ENCODE assay signal across 21 mouse cellular contexts in genomic region chr19:41014003-41014402, GRCm38 (mm10). TPM values are rescaled to one million over a fixed set of nuclear protein-coding genes. Genes with fewer than 3 reads are reported as not detected.
A peak's percentile ranks its signal among the peaks of the same experiment; 100 is the strongest.
DNase-seq lines count a peak whose midpoint lies in the region; ATAC-seq and TF ChIP-seq lines count a peak whose summit lies in the region.
"Had no signal": no experiment of that assay in that cellular context is flagged by ENCODE, and none has a peak within 500 bp of the region (broad histone marks: within the 10 kb centered on the region; RNA-seq: fewer than 3 reads in every experiment).

No protein-coding gene starts in this region.

- H3K9me3 ChIP-seq in intestine, embryonic 14.5 days (ENCODE audit: control insufficient read depth, low read length), result no peaks in the 10 kb centered on the region
- no peaks in the 10 kb centered on the region for H3K9me3 ChIP-seq in intestine, embryonic 16.5 days (ENCODE audit: control insufficient read depth, low read length)
- no peaks in the 10 kb centered on the region for H3K9me3 ChIP-seq in ES-Bruce4 (replicated peaks; ENCODE audit: control insufficient read depth, insufficient read depth, low read length, poor library complexity, severe bottlenecking)
- H3K9me3 ChIP-seq: G1E; limb, embryonic 12.5 days; liver, embryonic 13.5 days; lung, embryonic 15.5 days had no signal

- no peak for TF ChIP-seq POLR2A in ES-Bruce4 (IDR thresholded peaks at IDR 0.05; ENCODE audit: insufficient read depth, low read length)

- 21% methylated on average over 9 of the region's 9 CpGs for WGBS in intestine, embryonic 14.5 days
- WGBS in intestine, embryonic 16.5 days, result 20% methylated on average over 9 of the region's 9 CpGs

- no peak for ATAC-seq in intestine, embryonic 14.5 days (replicated peaks; ENCODE audit: low FRiP score, low TSS enrichment, low read depth)
- no peak for ATAC-seq in intestine, embryonic 16.5 days
- ATAC-seq: activated CD4-positive, CD25-positive, alpha-beta regulatory T cell, adult 4 months had no signal

- H3K4me3 ChIP-seq in intestine, embryonic 14.5 days (ENCODE audit: low read depth, low read length), result no peak overlapping the region
- H3K4me3 ChIP-seq in intestine, embryonic 16.5 days (ENCODE audit: low read length), result no peak overlapping the region
- no peak overlapping the region for H3K4me3 ChIP-seq in ES-Bruce4 (ENCODE audit: low read depth, low read length)
- H3K4me3 ChIP-seq: limb, embryonic 12.5 days; liver, embryonic 13.5 days; lung, embryonic 15.5 days had no signal

- 0 out of 2 replicates have a peak, but pooled peaks cover 11% of the 10 kb centered on the region for H3K4me1 ChIP-seq in intestine, embryonic 14.5 days (replicated peaks; ENCODE audit: control insufficient read depth, insufficient read depth, low read length)
- peaks cover 14% of the 10 kb centered on the region; the same call in 1 of the 2 replicates for H3K4me1 ChIP-seq in intestine, embryonic 16.5 days (ENCODE audit: control insufficient read depth, insufficient read depth, low read length)
- H3K4me1 ChIP-seq in ES-Bruce4 (ENCODE audit: control insufficient read depth, insufficient read depth, low read length), result peaks cover 9% of the 10 kb centered on the region

- H3K27me3 ChIP-seq in intestine, embryonic 14.5 days (replicated peaks; ENCODE audit: control insufficient read depth, insufficient read depth, low read length), result no peaks in the 10 kb centered on the region
- H3K27me3 ChIP-seq in intestine, embryonic 16.5 days (replicated peaks; ENCODE audit: control insufficient read depth, insufficient read depth, low read length), result no peaks in the 10 kb centered on the region
- H3K27me3 ChIP-seq in ES-Bruce4 (ENCODE audit: control insufficient read depth, insufficient read depth, low read length, poor library complexity, severe bottlenecking), result no peaks in the 10 kb centered on the region

- H3K9ac ChIP-seq in intestine, embryonic 14.5 days (ENCODE audit: low read length), result no peak overlapping the region
- no peak overlapping the region for H3K9ac ChIP-seq in intestine, embryonic 16.5 days (ENCODE audit: low read depth, low read length)
- H3K9ac ChIP-seq in ES-Bruce4 (ENCODE audit: low read depth, poor library complexity, severe bottlenecking), result no peak overlapping the region
- H3K9ac ChIP-seq: limb, embryonic 12.5 days; liver, embryonic 13.5 days; lung, embryonic 15.5 days had no signal

- H3K27ac ChIP-seq in intestine, embryonic 14.5 days (ENCODE audit: low read depth), result no peak overlapping the region
- no peak overlapping the region for H3K27ac ChIP-seq in intestine, embryonic 16.5 days (ENCODE audit: low read length)
- peak overlapping the region; percentile 51 for H3K27ac ChIP-seq in ES-Bruce4 (ENCODE audit: insufficient read depth, low read length)
- H3K27ac ChIP-seq: limb, embryonic 12.5 days; liver, embryonic 13.5 days had no signal

- DNase-seq in intestine, embryonic 14.5 days (ENCODE audit: low spot score), result no peak
- peak; percentile 51 to 55 for DNase-seq in right cerebral cortex, postnatal 10 days (ENCODE audit: low spot score in 2 of 2)
- DNase-seq in right cerebral cortex, postnatal 25 days, result no peak
- peak; percentile 10 for DNase-seq in naive thymus-derived CD4-positive, alpha-beta T cell, adult 2 months (ENCODE audit: low read depth)
- no peak for DNase-seq in ovary, postnatal 36 days (ENCODE audit: low spot score)
- DNase-seq: adrenal gland, postnatal 14 days; cerebellum, adult 18-20 months; cerebellum, postnatal 36 days; heart, postnatal 36 days; kidney, adult 9 months; kidney, postnatal 25 days; liver, embryonic 13.5 days; lung, postnatal 4 days had no signal

- H3K4me2 ChIP-seq in intestine, embryonic 14.5 days (ENCODE audit: low read length), result peak overlapping the region; percentile 11; the same call in 1 of the 2 replicates
- H3K4me2 ChIP-seq in intestine, embryonic 16.5 days (ENCODE audit: low read depth, low read length), result no peak overlapping the region
- H3K4me2 ChIP-seq: heart, embryonic 11.5 days; limb, embryonic 12.5 days; liver, embryonic 13.5 days; lung, embryonic 15.5 days had no signal

- TF ChIP-seq CTCF in ES-Bruce4 (IDR thresholded peaks at IDR 0.05; ENCODE audit: low read depth, low read length), result no peak

- TF ChIP-seq EP300 in ES-Bruce4 (IDR thresholded peaks at IDR 0.05; ENCODE audit: insufficient read depth, low read depth, low read length), result no peak

- H3K36me3 ChIP-seq in intestine, embryonic 14.5 days (ENCODE audit: control insufficient read depth, insufficient read depth, low read length), result no peaks in the 10 kb centered on the region
- no peaks in the 10 kb centered on the region for H3K36me3 ChIP-seq in intestine, embryonic 16.5 days (ENCODE audit: control insufficient read depth, insufficient read depth, low read length)
- H3K36me3 ChIP-seq in ES-Bruce4 (ENCODE audit: control insufficient read depth, insufficient read depth, low read length, poor library complexity, severe bottlenecking), result no peaks in the 10 kb centered on the region
- H3K36me3 ChIP-seq: G1E; limb, embryonic 12.5 days; liver, embryonic 13.5 days; lung, embryonic 15.5 days had no signal

RNA-seq across cellular contexts. Expression of gene Dntt, which starts 15.1 kb away (rescaled TPM):
- not detected in 2 replicates for polyA plus RNA-seq in intestine, embryonic 14.5 days (2014; fragmentation: Nextera tagmentation; extraction: Ambion mirVana)
- polyA plus RNA-seq in intestine, embryonic 16.5 days (2015; fragmentation: Nextera tagmentation; extraction: Ambion mirVana), result not detected in 2 replicates
- not detected in 2 replicates for polyA plus RNA-seq in ES-Bruce4 (2011; ENCODE audit: insufficient read depth, insufficient read length, low read depth, missing spikeins)
- polyA plus RNA-seq: forebrain, embryonic 11.5 days; G1E; heart, embryonic 11.5 days; limb, embryonic 12.5 days had no signal

RNA-seq across cellular contexts. Expression of gene Blnk, which starts 19.7 kb away (rescaled TPM):
- polyA plus RNA-seq in intestine, embryonic 14.5 days (2014; fragmentation: Nextera tagmentation; extraction: Ambion mirVana), result 17.8 and 21.5 TPM in 2 replicates
- polyA plus RNA-seq in intestine, embryonic 16.5 days (2015; fragmentation: Nextera tagmentation; extraction: Ambion mirVana), result 22.6 and 27.3 TPM in 2 replicates
- 6.0 and 7.6 TPM in 2 replicates for polyA plus RNA-seq in ES-Bruce4 (2011; ENCODE audit: insufficient read depth, insufficient read length, low read depth, missing spikeins)

Comparison
In these comparisons a context has a peak if more than half of its experiments do, and no peak if none do; other contexts are left out.
1. DNase-seq: peak in right cerebral cortex, postnatal 10 days (2 of 2) and naive thymus-derived CD4-positive, alpha-beta T cell, adult 2 months (single experiment); none in intestine, embryonic 14.5 days (single experiment), right cerebral cortex, postnatal 25 days (single experiment) and ovary, postnatal 36 days (single experiment).